Mouse (Mus musculus) left cerebral cortex, adult 2 months (tissue): ENCODE measurements around the gene Nkapl. TPM values are rescaled to one million over a fixed set of nuclear protein-coding genes. Genes with fewer than 3 reads are reported as not detected.

Experiments used
- DNase-seq, 2 experiments: peaks; one replicate each; pipeline ENCODE4 v3.0.0; 2021 to 2022; ENCODE audit warnings: low spot score in 2 of 2, mixed read lengths in 1 of 2; ENCODE audit errors: extremely low spot score in 1 of 2
- H3K27ac ChIP-seq: fragments of 200-600 bp; 2 replicates; pipeline ENCODE4 v1.8.1; 2022
- H3K4me3 ChIP-seq: fragments of 200-600 bp; 2 replicates; pipeline ENCODE4 v1.8.1; 2022
- CTCF ChIP-seq: fragments of 200-600 bp; IDR thresholded peaks from 2 replicates; pipeline ENCODE4 v1.8.1; 2022; ENCODE audit warnings: antibody characterized with exemption, mild to moderate bottlenecking, moderate library complexity
- intact Hi-C: fragments of 180-260 bp; cut with DNase I; formaldehyde crosslinking; loops from one replicate; pipeline ENCODE4 v1.15.1; 2025
- total RNA-seq, 2 experiments: library from RNA; stranded (reverse); gene quantifications; 2 replicates each; pipeline ENCODE4 v1.2.3; 2021

Gene Nkapl
- total RNA-seq, 2 experiments from 2014 or later = 0.40 to 0.77 TPM

DNA sequence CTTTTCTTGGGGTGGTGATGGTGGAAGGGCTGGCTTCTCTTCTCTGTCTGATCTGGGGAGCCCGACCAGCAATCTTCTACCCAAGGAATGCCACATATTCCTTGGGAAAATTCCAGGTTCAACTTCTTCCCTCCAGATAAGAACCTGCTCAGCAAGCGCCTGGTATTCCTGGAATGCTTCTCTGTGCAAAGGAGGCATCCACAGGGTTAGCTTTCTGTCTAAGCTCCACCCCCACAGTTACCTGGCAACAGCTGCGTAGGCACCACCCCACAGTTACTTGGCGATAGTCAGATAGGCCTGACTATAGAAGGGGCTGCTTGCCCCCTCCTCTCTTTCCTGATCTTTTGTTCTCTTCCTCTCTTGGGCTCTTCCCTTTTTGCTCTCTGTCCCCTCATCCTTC, 12.0 kb downstream of the Nkapl start:
- no peak overlapping the region for H3K4me3 ChIP-seq
- no peak overlapping the region for H3K27ac ChIP-seq
- DNase-seq = no peak
- intact Hi-C loops = no loop called here
- TF ChIP-seq CTCF = no peak

- DNase-seq = no peak
- Histone ChIP-seq H3K4me3 (peak overlapping the region; percentile 70; the same call in 1 of the 2 replicates), H3K27ac (no peak overlapping the region)
- intact Hi-C loops = no loop called here
- no peak for TF ChIP-seq CTCF
These were observed 14.2 kb downstream of the Nkapl start for GRCm38 (mm10) chr13:21454133-21454532.

DNA sequence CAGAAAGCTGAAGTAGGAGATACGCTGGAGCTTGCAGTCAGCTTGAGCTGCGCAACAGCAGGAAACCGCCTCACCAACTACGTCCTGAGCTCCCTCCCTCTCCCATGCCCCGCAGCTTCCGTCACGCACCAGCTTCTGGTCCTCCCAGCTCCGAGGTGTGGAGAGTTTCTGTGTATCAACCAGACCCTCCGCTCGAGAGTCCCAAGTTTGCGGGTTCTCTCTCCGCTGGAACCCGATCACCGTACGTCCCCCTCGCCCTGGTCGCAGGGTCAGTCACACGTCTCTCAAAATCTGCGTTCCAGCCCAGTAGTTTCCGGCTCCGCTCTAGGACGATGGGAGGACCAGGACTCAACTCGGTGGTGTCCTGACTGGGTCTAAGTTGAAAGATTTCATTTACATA, 14.9 kb downstream of the Nkapl start, which contains the start of gene Zscan26:
Gene Zscan26 (minus strand): TSS at position 282 of the 400 bp plus-strand sequence.
- DNase-seq = peak; percentile 82 to 84
- TF ChIP-seq CTCF = no peak
- Histone ChIP-seq H3K27ac (peak within 1 kb of the TSS; percentile 90), H3K4me3 (peak within 1 kb of the TSS; percentile 70)
- intact Hi-C loops = loop anchor here (1.0 kb wide), 4 partner anchors 25 to 91 kb away; partner anchors contain the start of genes Zkscan3, Zkscan4 and Zscan12

DNA sequence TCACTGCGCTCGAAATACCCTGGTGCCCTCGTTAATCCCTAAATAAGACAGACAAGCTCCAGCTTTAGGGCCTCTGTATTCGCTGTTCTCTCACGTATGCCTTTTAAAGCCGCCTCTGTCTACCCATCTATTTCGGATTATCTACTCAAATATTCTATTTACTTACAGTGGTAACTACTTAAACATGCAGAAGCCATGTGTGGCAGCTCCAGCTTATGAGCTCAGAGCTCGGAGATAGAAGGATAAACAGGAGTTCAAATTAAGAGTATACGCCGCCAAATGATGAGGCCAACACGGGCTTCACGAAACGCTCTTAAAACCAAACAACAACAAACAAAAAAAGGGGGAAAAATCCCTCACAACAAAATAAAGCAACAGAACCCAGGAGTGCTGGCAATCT, 15.3 kb downstream of the Nkapl start:
- Histone ChIP-seq H3K4me3 (peak overlapping the region; percentile 70), H3K27ac (peak overlapping the region; percentile 90)
- intact Hi-C loops = loop anchor here (1.0 kb wide), 4 partner anchors 25 to 91 kb away; partner anchors contain the start of genes Zkscan3, Zkscan4 and Zscan12
- TF ChIP-seq CTCF = no peak
- no peak for DNase-seq

- no peak for TF ChIP-seq CTCF
- Histone ChIP-seq H3K4me3 (no peak overlapping the region), H3K27ac (no peak overlapping the region)
- DNase-seq = no peak
- intact Hi-C loops = no loop called here
These were observed 20.3 kb downstream of the Nkapl start for GRCm38 (mm10) chr13:21447856-21448614.

DNA sequence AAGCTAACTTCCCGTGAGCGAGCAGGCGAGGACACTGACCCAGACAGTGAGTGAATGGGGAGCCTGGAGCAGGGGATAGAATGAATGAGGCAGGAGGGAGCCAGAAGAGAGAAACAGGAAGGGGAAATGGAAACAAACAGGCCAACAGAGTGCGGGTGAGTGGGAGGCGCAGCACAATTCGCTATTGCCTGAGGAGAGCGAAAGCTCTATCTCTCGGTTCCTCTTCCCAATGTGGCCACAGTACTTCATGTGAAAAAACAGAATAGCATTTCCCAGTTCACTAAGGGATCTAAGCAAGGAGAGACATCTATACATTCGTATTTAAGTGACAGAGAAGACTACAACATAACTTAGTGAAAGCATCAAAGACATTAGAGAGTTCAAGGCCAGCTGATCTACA, 21.5 kb downstream of the Nkapl start:
- H3K27ac ChIP-seq = no peak overlapping the region
- TF ChIP-seq CTCF = no peak
- intact Hi-C loops = no loop called here
- no peak overlapping the region for H3K4me3 ChIP-seq
- no peak for DNase-seq

DNA sequence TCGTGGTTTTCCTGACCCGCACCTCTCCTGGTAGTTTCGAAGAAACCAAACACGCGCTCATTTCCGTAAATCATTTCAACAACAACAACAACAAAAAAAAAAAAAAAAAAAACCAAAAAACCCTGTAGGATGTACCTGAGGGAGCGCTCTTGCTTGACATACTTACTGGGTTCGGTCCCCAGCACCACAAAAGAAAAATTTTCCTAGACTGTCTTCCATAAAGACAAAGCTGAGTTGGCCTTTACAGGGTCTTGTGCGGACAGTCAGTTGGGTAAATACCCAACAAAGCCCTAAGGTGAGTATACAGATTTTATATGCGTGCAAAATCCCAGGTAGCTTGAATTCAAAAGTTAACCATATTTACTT, 27.1 kb downstream of the Nkapl start:
- peak overlapping the region; percentile 51 for H3K4me3 ChIP-seq
- DNase-seq = no peak
- intact Hi-C loops = loop anchor here (2.0 kb wide), 1 partner anchor 32 kb away; no protein-coding TSS in a partner anchor
- H3K27ac ChIP-seq = peak overlapping the region; percentile 79; the same call in 1 of the 2 replicates
- TF ChIP-seq CTCF = no peak

DNA sequence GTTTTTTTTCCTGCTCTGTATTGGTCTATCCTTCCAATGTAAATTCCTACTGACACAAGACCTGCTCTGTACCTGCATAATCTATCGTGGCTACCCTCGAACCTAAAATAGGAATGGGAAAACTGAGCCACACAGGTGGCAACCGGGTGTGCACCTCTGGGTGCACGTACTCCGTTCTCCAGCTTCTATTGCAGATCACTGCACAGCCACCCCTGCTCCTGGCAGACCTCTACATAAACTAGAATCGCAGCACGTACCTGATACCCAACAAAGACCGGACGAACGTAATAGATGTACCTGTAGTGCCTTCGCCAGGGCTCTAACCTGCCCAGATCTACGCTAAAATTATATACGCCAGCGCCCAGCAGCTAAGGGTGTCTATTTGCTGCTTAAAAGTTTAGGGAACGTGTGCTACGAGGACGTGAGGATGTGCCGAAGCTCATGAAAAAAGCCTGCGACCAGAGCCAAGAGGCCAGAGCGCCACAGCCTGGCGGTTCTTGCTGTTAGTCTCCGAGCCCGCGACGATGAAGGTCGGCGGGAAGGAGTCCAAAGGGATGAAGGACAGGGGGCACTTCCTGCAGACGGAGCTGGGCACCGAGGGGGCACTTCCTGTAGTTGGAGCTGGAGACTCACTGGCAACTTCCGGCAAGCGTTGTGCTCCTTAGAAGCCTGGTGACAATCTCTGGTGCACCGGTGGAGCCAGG, 27.7 kb downstream of the Nkapl start, which contains the start of gene Pgbd1:
Gene Pgbd1 (minus strand): TSS at position 556 of the 704 bp plus-strand sequence.
- TF ChIP-seq CTCF = peak; percentile 23
- Histone ChIP-seq H3K4me3 (peak within 1 kb of the TSS; percentile 51), H3K27ac (peak within 1 kb of the TSS; percentile 79)
- intact Hi-C loops = loop anchor here (2.0 kb wide), 1 partner anchor 32 kb away; no protein-coding TSS in a partner anchor
- peak; percentile 66 for DNase-seq

- intact Hi-C loops = no loop called here
- H3K4me3 ChIP-seq = no peak overlapping the region
- no peak for DNase-seq
- H3K27ac ChIP-seq = no peak overlapping the region
- TF ChIP-seq CTCF = no peak
These were observed 32.8 kb downstream of the Nkapl start for GRCm38 (mm10) chr13:21435476-21435875.

DNA sequence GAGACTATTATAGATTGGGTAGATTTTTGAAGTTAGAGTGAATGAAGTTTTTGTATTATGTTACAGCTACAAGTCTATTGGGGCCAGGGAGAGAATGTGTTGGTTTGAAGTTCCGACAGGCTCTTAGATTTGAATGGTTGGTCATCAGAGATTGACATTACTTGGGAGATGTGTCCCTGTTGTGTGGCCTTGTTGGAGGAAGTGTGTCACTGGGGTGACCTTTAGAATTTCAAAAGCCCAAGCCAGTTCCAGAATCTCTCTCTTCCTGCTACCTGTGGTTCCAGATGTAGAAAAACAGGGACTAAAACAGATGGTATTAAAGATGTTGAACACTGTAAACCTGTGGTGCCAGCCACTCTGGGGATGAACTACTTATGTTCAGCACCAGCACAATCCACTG, 40.7 kb downstream of the Nkapl start:
- Histone ChIP-seq H3K27ac (no peak overlapping the region), H3K4me3 (no peak overlapping the region)
- no peak for TF ChIP-seq CTCF
- intact Hi-C loops = no loop called here
- DNase-seq = no peak

GRCm38 (mm10) chr13:21423301-21423700, 45.0 kb downstream of the Nkapl start:
- intact Hi-C loops = no loop called here
- TF ChIP-seq CTCF = no peak
- H3K4me3 ChIP-seq = no peak overlapping the region
- no peak for DNase-seq
- H3K27ac ChIP-seq = no peak overlapping the region

DNA sequence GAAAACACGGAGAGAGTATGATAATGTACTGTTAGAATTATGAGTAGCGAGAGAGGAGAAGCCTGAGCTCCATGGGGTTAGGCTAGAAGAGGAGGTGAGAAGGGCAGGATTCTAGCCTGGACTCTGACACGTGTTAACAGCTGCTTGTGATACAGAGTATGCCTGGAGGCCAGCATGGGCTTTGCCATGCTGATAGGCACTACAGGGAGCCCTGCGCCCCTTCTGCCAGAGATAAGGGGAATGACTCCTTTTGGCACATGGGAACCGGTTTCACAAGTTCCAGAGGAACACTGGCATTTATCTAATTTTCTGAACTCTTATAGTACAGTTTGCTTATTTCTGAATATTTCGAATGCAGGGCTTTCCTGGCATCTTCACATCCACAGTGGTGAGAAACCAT, 49.4 kb downstream of the Nkapl start:
- no peak overlapping the region for H3K27ac ChIP-seq
- intact Hi-C loops = no loop called here
- H3K4me3 ChIP-seq = no peak overlapping the region
- DNase-seq = no peak
- TF ChIP-seq CTCF = no peak
